Mouse (Mus musculus): ENCODE measurements around the gene Krt78.

DNA sequence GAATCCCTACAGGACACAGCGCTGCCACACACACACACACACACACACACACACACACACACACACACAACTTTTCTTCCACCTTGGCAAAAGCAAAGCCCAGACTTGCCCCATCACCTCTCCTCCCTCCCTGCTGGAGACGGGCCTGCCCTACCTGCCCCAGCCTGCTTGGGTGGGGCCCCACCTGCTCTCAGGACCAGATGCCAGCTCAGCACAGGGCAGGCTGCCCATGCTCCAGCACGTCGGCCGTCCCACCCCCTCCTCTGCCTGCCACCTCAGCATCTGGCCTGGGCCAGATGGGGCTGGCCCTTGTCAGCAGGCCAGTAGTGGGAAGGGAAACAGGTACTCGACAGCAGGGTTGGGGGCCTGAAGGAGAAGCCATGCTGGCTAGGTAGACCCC is 26.8 kb upstream of the Krt78 start:
- TF ChIP-seq POLR2A (IDR thresholded peaks at IDR 0.05; ENCODE audit: control insufficient read depth, extremely low read depth, insufficient read depth, low read length, poor library complexity) (no peak), CTCF (IDR thresholded peaks at IDR 0.05; ENCODE audit: borderline replicate concordance, control insufficient read depth, extremely low read depth, insufficient read depth, low read length, poor library complexity) (no peak)

All from thymus, adult 2 months (tissue).